18 mouse cellular contexts compared by ENCODE assay signal in the genomic region with DNA sequence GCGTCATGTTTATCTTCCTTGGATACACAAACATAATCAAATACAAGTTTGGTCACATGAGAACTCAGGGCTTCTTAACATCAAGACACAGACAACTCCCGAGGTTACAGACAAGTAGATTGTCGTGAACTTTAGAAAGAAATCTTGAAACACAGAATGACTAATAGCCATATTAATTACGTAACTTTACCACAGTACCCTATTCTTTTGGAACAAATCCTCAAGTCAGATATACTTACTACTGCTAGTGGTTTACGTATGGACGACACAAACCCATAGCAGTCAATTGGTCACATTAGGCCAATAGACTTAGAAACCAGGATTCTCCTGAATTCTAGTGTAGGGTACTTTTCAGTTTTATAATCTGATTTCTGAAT. TPM values are rescaled to one million over a fixed set of nuclear protein-coding genes. Genes with fewer than 3 reads are reported as not detected.
DNase-seq lines count a peak whose midpoint lies in the region; ATAC-seq lines count a peak whose summit lies in the region.
"Had no signal": no experiment of that assay in that cellular context is flagged by ENCODE, and none has a peak within 500 bp of the region (broad histone marks: within the 10 kb centered on the region; RNA-seq: fewer than 3 reads in every experiment).

No protein-coding gene starts in this region.

- peaks cover 34% of the 10 kb centered on the region for H3K4me1 ChIP-seq in heart, embryonic 12.5 days (replicated peaks)
- H3K4me1 ChIP-seq in kidney, embryonic 15.5 days, result peaks cover 61% of the 10 kb centered on the region
- H3K4me1 ChIP-seq in embryonic facial prominence, embryonic 10.5 days, result peaks cover 100% of the 10 kb centered on the region
- H3K4me1 ChIP-seq in limb, embryonic 13.5 days, result peaks cover 92% of the 10 kb centered on the region

- H3K27me3 ChIP-seq in heart, embryonic 12.5 days (replicated peaks), result no peaks in the 10 kb centered on the region
- H3K27me3 ChIP-seq in kidney, embryonic 15.5 days, result no peaks in the 10 kb centered on the region
- H3K27me3 ChIP-seq in embryonic facial prominence, embryonic 10.5 days (replicated peaks; ENCODE audit: low read depth, poor library complexity, severe bottlenecking), result no peaks in the 10 kb centered on the region
- H3K27me3 ChIP-seq in limb, embryonic 13.5 days, result no peaks in the 10 kb centered on the region
- H3K27me3 ChIP-seq: forebrain, embryonic 15.5 days had no signal

- no peak for ATAC-seq in heart, embryonic 12.5 days (ENCODE audit: insufficient number of reproducible peaks, low FRiP score)
- no peak for ATAC-seq in kidney, embryonic 15.5 days (replicated peaks; ENCODE audit: low FRiP score)
- no peak for ATAC-seq in limb, embryonic 13.5 days (ENCODE audit: low FRiP score, low read depth)
- ATAC-seq in megakaryocyte-erythroid progenitor cell, adult 5-6 weeks (replicated peaks; ENCODE audit: low FRiP score, low TSS enrichment, poor library complexity, severe bottlenecking), result no peak
- ATAC-seq: forebrain, embryonic 15.5 days had no signal

- no peak overlapping the region for H3K4me2 ChIP-seq in heart, embryonic 12.5 days
- H3K4me2 ChIP-seq in kidney, embryonic 15.5 days, result 0 out of 2 replicates have a peak overlapping the region, but pooled peaks have one; percentile 2
- peak overlapping the region; percentile 28; the same call in 1 of the 2 replicates for H3K4me2 ChIP-seq in limb, embryonic 13.5 days (replicated peaks)
- H3K4me2 ChIP-seq: forebrain, embryonic 15.5 days; midbrain, embryonic 11.5 days had no signal

- intact Hi-C loops in gastrocnemius, postnatal 36 days (cut with DNase I), result no loop called here

- H3K9me3 ChIP-seq in heart, embryonic 12.5 days (replicated peaks), result no peaks in the 10 kb centered on the region
- no peaks in the 10 kb centered on the region for H3K9me3 ChIP-seq in kidney, embryonic 15.5 days (replicated peaks)
- no peaks in the 10 kb centered on the region for H3K9me3 ChIP-seq in embryonic facial prominence, embryonic 10.5 days
- no peaks in the 10 kb centered on the region for H3K9me3 ChIP-seq in limb, embryonic 13.5 days
- H3K9me3 ChIP-seq: forebrain, embryonic 15.5 days had no signal

- H3K4me3 ChIP-seq in heart, embryonic 12.5 days, result no peak overlapping the region
- no peak overlapping the region for H3K4me3 ChIP-seq in kidney, embryonic 15.5 days (replicated peaks)
- no peak overlapping the region for H3K4me3 ChIP-seq in embryonic facial prominence, embryonic 10.5 days
- H3K4me3 ChIP-seq in limb, embryonic 13.5 days, result no peak overlapping the region
- H3K4me3 ChIP-seq: forebrain, embryonic 15.5 days; left cerebral cortex, adult 2 months had no signal

- DNase-seq in heart, postnatal 4 days, result no peak
- no peak for DNase-seq in kidney, adult 8-10 months
- DNase-seq in embryonic facial prominence, embryonic 10.5 days (ENCODE audit: low spot score), result no peak
- no peak for DNase-seq in gastrocnemius, postnatal 36 days
- DNase-seq: adrenal gland, postnatal 36 days; cerebellum, adult 11 months; gastrocnemius, postnatal 14 days; right cerebral cortex, postnatal 4 days had no signal

- 63% methylated on average over 6 of the region's 6 CpGs for WGBS in heart, embryonic 12.5 days
- 35% methylated on average over 6 of the region's 6 CpGs for WGBS in kidney, embryonic 15.5 days
- WGBS in embryonic facial prominence, embryonic 10.5 days, result 62% methylated on average over 6 of the region's 6 CpGs
- 43% methylated on average over 6 of the region's 6 CpGs for WGBS in limb, embryonic 13.5 days

- H3K36me3 ChIP-seq in heart, embryonic 12.5 days, result no peaks in the 10 kb centered on the region
- H3K36me3 ChIP-seq in kidney, embryonic 15.5 days, result no peaks in the 10 kb centered on the region
- H3K36me3 ChIP-seq in embryonic facial prominence, embryonic 10.5 days (replicated peaks), result no peaks in the 10 kb centered on the region
- H3K36me3 ChIP-seq in limb, embryonic 13.5 days, result no peaks in the 10 kb centered on the region
- H3K36me3 ChIP-seq: forebrain, embryonic 15.5 days had no signal

- H3K27ac ChIP-seq in heart, embryonic 12.5 days (ENCODE audit: poor library complexity, severe bottlenecking), result peak overlapping the region; percentile 82
- H3K27ac ChIP-seq in kidney, embryonic 15.5 days, result peak overlapping the region; percentile 89
- H3K27ac ChIP-seq in embryonic facial prominence, embryonic 10.5 days (replicated peaks), result peak overlapping the region; percentile 88
- H3K27ac ChIP-seq in limb, embryonic 13.5 days, result peak overlapping the region; percentile 99
- H3K27ac ChIP-seq: forebrain, embryonic 15.5 days; left cerebral cortex, adult 2 months had no signal

- no peak overlapping the region for H3K9ac ChIP-seq in heart, embryonic 12.5 days
- no peak overlapping the region for H3K9ac ChIP-seq in kidney, embryonic 15.5 days
- H3K9ac ChIP-seq in limb, embryonic 13.5 days, result no peak overlapping the region
- H3K9ac ChIP-seq: forebrain, embryonic 15.5 days had no signal

RNA-seq across cellular contexts. Expression of gene 4930558K02Rik, which starts 39.2 kb away (rescaled TPM):
- polyA plus RNA-seq in heart, embryonic 12.5 days (2016; fragmentation: Nextera tagmentation; extraction: Ambion mirVana), result not detected in 2 replicates
- total RNA-seq in heart, postnatal 4 days (2021), result not detected
- not detected in 2 replicates for polyA plus RNA-seq in kidney, embryonic 15.5 days (2015; fragmentation: Nextera tagmentation; extraction: Ambion mirVana)
- polyA plus RNA-seq in embryonic facial prominence, embryonic 10.5 days (2016; fragmentation: Nextera tagmentation; extraction: Ambion mirVana), result not detected in 2 replicates
- 0.26 TPM in 1 of 2 replicates, not detected in the other for polyA plus RNA-seq in limb, embryonic 13.5 days (2015; fragmentation: Nextera tagmentation; extraction: Ambion mirVana)
- total RNA-seq in megakaryocyte-erythroid progenitor cell, adult 5-6 weeks (2014; fragmentation: Nextera tagmentation), result 1.3 TPM in 1 of 2 replicates, not detected in the other
- total RNA-seq in megakaryocyte-erythroid progenitor cell, adult 5-6 weeks (2017), result not detected in 2 replicates
- total RNA-seq in gastrocnemius, postnatal 36 days (2021), result not detected
- total RNA-seq: adrenal gland, postnatal 36 days; gastrocnemius, postnatal 14 days; left cerebral cortex, adult 2 months; MEL had no signal
- polyA plus RNA-seq: large intestine, adult 2 months; liver, embryonic 16.5 days; midbrain, embryonic 11.5 days had no signal

RNA-seq across cellular contexts. Expression of gene Pigc, which starts 49.6 kb away (rescaled TPM):
- 22.5 and 23.4 TPM in 2 replicates for polyA plus RNA-seq in heart, embryonic 12.5 days (2016; fragmentation: Nextera tagmentation; extraction: Ambion mirVana)
- 10 to 100 TPM; 14.8 to 16.7 TPM for total RNA-seq in heart, postnatal 4 days (2021)
- polyA plus RNA-seq in kidney, embryonic 15.5 days (2015; fragmentation: Nextera tagmentation; extraction: Ambion mirVana), result 39.7 and 40.4 TPM in 2 replicates
- 27.2 and 27.8 TPM in 2 replicates for polyA plus RNA-seq in embryonic facial prominence, embryonic 10.5 days (2016; fragmentation: Nextera tagmentation; extraction: Ambion mirVana)
- polyA plus RNA-seq in limb, embryonic 13.5 days (2015; fragmentation: Nextera tagmentation; extraction: Ambion mirVana), result 53.9 and 57.3 TPM in 2 replicates
- 4.2 and 9.1 TPM in 2 replicates for total RNA-seq in megakaryocyte-erythroid progenitor cell, adult 5-6 weeks (2014; fragmentation: Nextera tagmentation)
- 10.6 and 12.2 TPM in 2 replicates for total RNA-seq in megakaryocyte-erythroid progenitor cell, adult 5-6 weeks (2017)
- 10 to 100 TPM; 15.0 TPM for total RNA-seq in gastrocnemius, postnatal 36 days (2021)
